Mouse (Mus musculus) CD4-positive, CD25-positive, alpha-beta regulatory T cell (primary cell): ENCODE results near the gene Ptpn7. TPM values are rescaled to one million over a fixed set of nuclear protein-coding genes. Genes with fewer than 3 reads are reported as not detected.

Source experiments
- polyA plus RNA-seq: library from polyadenylated mRNA; unstranded; fragments of 100-300 nt; shearing (Covaris generic); gene quantifications from one replicate; pipeline ENCODE4 v1.2.1, GENCODE M21; 2017

The Ptpn7 gene
- polyA plus RNA-seq = 227 TPM

GRCm38 (mm10) chr1:135132473-135132872 is at the start of gene Ptpn7:
Gene Ptpn7, plus strand, starts transcription at chr1:135132700.

DNA sequence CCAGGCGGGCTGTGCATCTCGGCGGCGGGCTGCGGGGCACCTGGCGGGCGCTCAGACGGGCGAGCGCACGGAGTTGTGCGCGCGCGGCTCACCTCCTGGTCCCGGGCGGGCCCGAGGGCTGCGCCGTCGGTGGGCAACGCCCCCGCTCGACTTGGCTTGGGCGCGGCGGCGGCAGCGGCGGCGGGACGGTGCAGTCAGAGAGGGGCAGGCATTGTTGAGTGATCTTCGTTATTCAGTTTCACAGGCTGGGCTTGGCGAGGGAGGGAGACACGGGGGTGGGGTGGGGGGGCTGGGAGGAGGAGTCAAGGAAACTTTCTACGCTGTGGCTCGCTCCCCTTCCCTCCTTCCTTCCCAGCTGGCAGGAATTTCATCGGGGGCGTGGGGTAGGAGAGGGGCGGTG is 27.4 kb upstream of the Ptpn7 start, which contains the start of gene Lgr6:
Gene Lgr6 (minus strand): TSS at position 153 of the 400 bp plus-strand sequence.

GRCm38 (mm10) chr1:135146077-135146945 is 13.8 kb downstream of the Ptpn7 start, which contains the start of gene Arl8a:
Gene Arl8a, plus strand, starts transcription at chr1:135146824.

DNA sequence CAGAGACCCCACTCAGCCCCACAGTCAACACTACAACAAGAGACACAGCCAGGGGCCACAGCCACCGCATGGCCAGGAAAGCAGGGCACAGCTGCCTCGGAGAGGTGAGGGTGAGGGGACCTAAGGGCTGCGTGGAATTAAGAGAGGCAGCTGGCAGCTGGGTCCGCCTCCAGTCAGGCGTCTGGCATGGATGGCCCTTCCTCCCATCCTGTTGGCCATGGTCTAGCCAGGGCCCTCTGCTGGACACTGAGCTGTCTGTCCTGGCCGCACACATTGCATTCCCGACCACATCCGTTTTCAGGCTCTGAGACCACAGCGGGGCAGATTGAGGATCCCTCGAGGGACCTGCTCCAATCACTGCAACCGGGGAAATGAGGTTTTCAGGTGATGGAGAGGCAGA is 34.9 kb downstream of the Ptpn7 start, which contains the start of gene Gpr37l1:
Gene Gpr37l1 (minus strand): TSS at position 247 of the 400 bp plus-strand sequence.

Other genes starting within 250 kb of the Ptpn7 start
- gene Ppp1r12b, start 176.8 kb upstream of the Ptpn7 start, polyA plus RNA-seq = 9.8 TPM
- gene Ube2t, start 170.1 kb upstream of the Ptpn7 start, polyA plus RNA-seq = 7.4 TPM
- 0.12 TPM for gene Lgr6, start 27.4 kb upstream of the Ptpn7 start, polyA plus RNA-seq
- 71.2 TPM for gene Arl8a, start 14.1 kb downstream of the Ptpn7 start, polyA plus RNA-seq
- 0.11 TPM for gene Gpr37l1, start 35.0 kb downstream of the Ptpn7 start, polyA plus RNA-seq
- not detected for gene Elf3, start 125.9 kb downstream of the Ptpn7 start, polyA plus RNA-seq
- 92.4 TPM for gene Rnpep, start 151.4 kb downstream of the Ptpn7 start, polyA plus RNA-seq
- 117 TPM for gene Timm17a, start 181.1 kb downstream of the Ptpn7 start, polyA plus RNA-seq
- not detected for gene Lmod1, start 192.1 kb downstream of the Ptpn7 start, polyA plus RNA-seq
- 0.34 TPM for gene Shisa4, start 242.5 kb downstream of the Ptpn7 start, polyA plus RNA-seq